Mouse (Mus musculus) adrenal gland, adult (tissue): ENCODE results near the gene St6galnac3.
"Not testable (repeated sequence)": the region's sequence is repeated elsewhere in the genome, so short reads cannot be mapped to it uniquely, and the experiment has no call there.

Experiments used
- DNase-seq, 2 experiments: peaks; one replicate each; pipeline ENCODE4 v3.0.0; 2022 to 2023; ENCODE audit warnings: low spot score in 1 of 2; ENCODE audit not compliant: inconsistent age in 2 of 2

St6galnac3 gene

GRCm38 (mm10) chr3:153724701-153725668, at the start of gene St6galnac3:
TSS of gene St6galnac3 (minus strand) at chr3:153725174.
- DNase-seq, result peak; percentile 86 to 94

GRCm38 (mm10) chr3:153774568-153774967, 49.6 kb upstream of the St6galnac3 start:
- DNase-seq, result no peak

GRCm38 (mm10) chr3:153771479-153771878, 46.5 kb upstream of the St6galnac3 start:
- DNase-seq, result peak in 1 of 2 experiments; percentile 51

GRCm38 (mm10) chr3:153770573-153770972, 45.6 kb upstream of the St6galnac3 start:
- DNase-seq, result peak; percentile 56 to 77

GRCm38 (mm10) chr3:153769220-153769619, 44.2 kb upstream of the St6galnac3 start:
- no peak for DNase-seq

GRCm38 (mm10) chr3:153765171-153765570, 40.2 kb upstream of the St6galnac3 start:
- no peak for DNase-seq

- DNase-seq, result no peak
These were observed 39.8 kb upstream of the St6galnac3 start for GRCm38 (mm10) chr3:153764760-153765159.

- no peak for DNase-seq
These were observed 36.2 kb upstream of the St6galnac3 start for GRCm38 (mm10) chr3:153761171-153761570.

- no peak for DNase-seq
These were observed 34.3 kb upstream of the St6galnac3 start for GRCm38 (mm10) chr3:153759269-153759668.

- DNase-seq, result no peak
These were observed 31.6 kb upstream of the St6galnac3 start for GRCm38 (mm10) chr3:153756500-153756996.

GRCm38 (mm10) chr3:153755785-153756326, 30.9 kb upstream of the St6galnac3 start:
- DNase-seq, result not testable (repeated sequence)

GRCm38 (mm10) chr3:153751435-153751834, 26.5 kb upstream of the St6galnac3 start:
- no peak for DNase-seq

GRCm38 (mm10) chr3:153749359-153749758, 24.4 kb upstream of the St6galnac3 start:
- DNase-seq, result no peak

GRCm38 (mm10) chr3:153748293-153748692, 23.3 kb upstream of the St6galnac3 start:
- DNase-seq, result no peak

- no peak for DNase-seq
These were observed 20.1 kb upstream of the St6galnac3 start for GRCm38 (mm10) chr3:153745099-153745498.

- no peak for DNase-seq
These were observed 19.5 kb upstream of the St6galnac3 start for GRCm38 (mm10) chr3:153744447-153744846.

- DNase-seq, result no peak
These were observed 16.8 kb upstream of the St6galnac3 start for GRCm38 (mm10) chr3:153741800-153742199.

GRCm38 (mm10) chr3:153739351-153739750, 14.4 kb upstream of the St6galnac3 start:
- no peak for DNase-seq

- DNase-seq, result no peak
These were observed 13.4 kb upstream of the St6galnac3 start for GRCm38 (mm10) chr3:153738421-153738820.

GRCm38 (mm10) chr3:153736756-153737280, 11.8 kb upstream of the St6galnac3 start:
- DNase-seq, result no peak

- no peak for DNase-seq
These were observed 11.0 kb upstream of the St6galnac3 start for GRCm38 (mm10) chr3:153735796-153736549.
